ENCODE assay signal across 8 mouse cellular contexts in the genomic region with DNA sequence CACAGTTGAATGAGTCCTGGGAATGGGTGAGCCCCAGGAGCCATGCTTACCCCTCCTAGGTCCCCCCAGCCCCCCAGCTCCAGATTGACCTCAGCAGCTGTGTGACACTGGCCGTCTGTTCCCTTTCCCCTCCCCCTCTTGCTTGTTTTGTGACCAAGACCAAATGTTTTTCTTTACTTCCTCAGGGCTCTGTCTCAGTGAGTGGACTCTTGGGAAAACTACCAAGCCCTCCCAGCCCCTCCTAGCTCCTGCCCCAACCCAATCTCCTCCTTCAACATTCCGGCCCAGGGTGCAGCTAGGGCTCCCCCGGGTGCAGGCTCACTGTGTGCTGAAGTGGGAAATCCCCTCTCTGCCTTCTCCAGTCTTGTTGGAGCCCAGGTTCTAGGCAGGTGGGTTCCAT. TPM values are rescaled to one million over a fixed set of nuclear protein-coding genes. Genes with fewer than 3 reads are reported as not detected.
DNase-seq lines count a peak whose midpoint lies in the region; ATAC-seq and TF ChIP-seq lines count a peak whose summit lies in the region.

No protein-coding gene starts in this region.

- H3K27ac ChIP-seq in ES-Bruce4 (ENCODE audit: insufficient read depth, low read length): peak overlapping the region; percentile 96
- H3K27ac ChIP-seq in lung, embryonic 16.5 days (ENCODE audit: low read length): peak overlapping the region; percentile 99

- TF ChIP-seq POLR2A in ES-Bruce4 (IDR thresholded peaks at IDR 0.05; ENCODE audit: insufficient read depth, low read length): no peak

- no peak for TF ChIP-seq CTCF in ES-Bruce4 (IDR thresholded peaks at IDR 0.05; ENCODE audit: low read depth, low read length)

- H3K36me3 ChIP-seq in ES-Bruce4 (ENCODE audit: control insufficient read depth, insufficient read depth, low read length, poor library complexity, severe bottlenecking): peaks cover 5% of the 10 kb centered on the region
- peaks cover 9% of the 10 kb centered on the region for H3K36me3 ChIP-seq in lung, embryonic 16.5 days (ENCODE audit: control insufficient read depth, insufficient read depth, low read length)

- peak overlapping the region; percentile 57 for H3K4me2 ChIP-seq in lung, embryonic 16.5 days (ENCODE audit: low read depth, low read length)

- H3K4me1 ChIP-seq in ES-Bruce4 (ENCODE audit: control insufficient read depth, insufficient read depth, low read length): no peaks in the 10 kb centered on the region
- peaks cover 40% of the 10 kb centered on the region for H3K4me1 ChIP-seq in lung, embryonic 16.5 days (replicated peaks; ENCODE audit: control insufficient read depth, insufficient read depth, low read length)

- peak; percentile 40; the same call in 1 of the 2 replicates for TF ChIP-seq EP300 in ES-Bruce4 (IDR thresholded peaks at IDR 0.05; ENCODE audit: insufficient read depth, low read depth, low read length)

- H3K9ac ChIP-seq in ES-Bruce4 (ENCODE audit: low read depth, poor library complexity, severe bottlenecking): peak overlapping the region; percentile 74
- H3K9ac ChIP-seq in lung, embryonic 16.5 days (ENCODE audit: low read length): peak overlapping the region; percentile 87

- H3K27me3 ChIP-seq in ES-Bruce4 (ENCODE audit: control insufficient read depth, insufficient read depth, low read length, poor library complexity, severe bottlenecking): no peaks in the 10 kb centered on the region
- no peaks in the 10 kb centered on the region for H3K27me3 ChIP-seq in lung, embryonic 16.5 days (ENCODE audit: control insufficient read depth, insufficient read depth, low read depth, low read length)

- 7% methylated on average over 3 of the region's 3 CpGs for WGBS in lung, embryonic 16.5 days

- H3K9me3 ChIP-seq in ES-Bruce4 (replicated peaks; ENCODE audit: control insufficient read depth, insufficient read depth, low read length, poor library complexity, severe bottlenecking): no peaks in the 10 kb centered on the region
- no peaks in the 10 kb centered on the region for H3K9me3 ChIP-seq in lung, embryonic 16.5 days (ENCODE audit: control insufficient read depth, low read length)

- ATAC-seq in lung, embryonic 16.5 days (ENCODE audit: low read depth): no peak

- DNase-seq in 3T3-L1 (ENCODE audit: low read depth, low spot score): peak; percentile 56
- DNase-seq in heart, adult 18-20 months: peak; percentile 69 to 81
- DNase-seq in kidney, adult 18-20 months: peak; percentile 65
- DNase-seq in left cerebral cortex, adult 9 months (ENCODE audit: low spot score in 2 of 2): no peak
- no peak for DNase-seq in ovary, postnatal 36 days (ENCODE audit: low spot score)
- no peak for DNase-seq in cerebellum, adult 9-11 months

- peak overlapping the region; percentile 71 for H3K4me3 ChIP-seq in ES-Bruce4 (ENCODE audit: low read depth, low read length)
- peak overlapping the region; percentile 91 for H3K4me3 ChIP-seq in lung, embryonic 16.5 days (ENCODE audit: low read length)

RNA-seq across cellular contexts. Expression of a gene that starts 1.6 kb away (rescaled TPM):
- 5.4 and 9.0 TPM in 2 replicates for polyA plus RNA-seq in ES-Bruce4 (2011; ENCODE audit: insufficient read depth, insufficient read length, low read depth, missing spikeins)
- total RNA-seq in heart, adult 18-20 months (2021): 1 to 10 TPM; 2.9 to 4.2 TPM
- 14.8 and 18.1 TPM in 2 replicates for polyA plus RNA-seq in lung, embryonic 16.5 days (2015; fragmentation: Nextera tagmentation; extraction: Ambion mirVana)

RNA-seq across cellular contexts. Expression of a gene that starts 1.7 kb away (rescaled TPM):
- 25.1 and 28.6 TPM in 2 replicates for polyA plus RNA-seq in ES-Bruce4 (2011; ENCODE audit: insufficient read depth, insufficient read length, low read depth, missing spikeins)
- 10 to 100 TPM; 17.5 to 19.1 TPM for total RNA-seq in heart, adult 18-20 months (2021)
- 34.2 and 42.6 TPM in 2 replicates for polyA plus RNA-seq in lung, embryonic 16.5 days (2015; fragmentation: Nextera tagmentation; extraction: Ambion mirVana)

RNA-seq across cellular contexts. Expression of a gene that starts 1.8 kb away (rescaled TPM):
- polyA plus RNA-seq in ES-Bruce4 (2011; ENCODE audit: insufficient read depth, insufficient read length, low read depth, missing spikeins): 0.48 and 0.94 TPM in 2 replicates
- total RNA-seq in heart, adult 18-20 months (2021): under 1 TPM; 0.32 to 0.44 TPM
- 0.13 and 0.15 TPM in 2 replicates for polyA plus RNA-seq in lung, embryonic 16.5 days (2015; fragmentation: Nextera tagmentation; extraction: Ambion mirVana)

RNA-seq across cellular contexts. Expression of a gene that starts 10.5 kb away (rescaled TPM):
- 5.0 and 7.9 TPM in 2 replicates for polyA plus RNA-seq in ES-Bruce4 (2011; ENCODE audit: insufficient read depth, insufficient read length, low read depth, missing spikeins)
- total RNA-seq in heart, adult 18-20 months (2021): 1 to 10 TPM; 2.2 to 2.6 TPM
- polyA plus RNA-seq in lung, embryonic 16.5 days (2015; fragmentation: Nextera tagmentation; extraction: Ambion mirVana): 9.7 and 12.4 TPM in 2 replicates

RNA-seq across cellular contexts. Expression of a gene that starts 14.9 kb away (rescaled TPM):
- polyA plus RNA-seq in ES-Bruce4 (2011; ENCODE audit: insufficient read depth, insufficient read length, low read depth, missing spikeins): 1.2 and 1.5 TPM in 2 replicates
- 1 to 10 TPM in 1 of 2 experiments, under 1 TPM in 1; 0.87 to 1.5 TPM for total RNA-seq in heart, adult 18-20 months (2021)
- 0.38 TPM in 1 of 2 replicates, not detected in the other for polyA plus RNA-seq in lung, embryonic 16.5 days (2015; fragmentation: Nextera tagmentation; extraction: Ambion mirVana)

Comparison
In these comparisons a context has a peak if more than half of its experiments do, and no peak if none do; other contexts are left out.
1. DNase-seq: peak in 3T3-L1 (single experiment), heart, adult 18-20 months (2 of 2) and kidney, adult 18-20 months (single experiment); none in left cerebral cortex, adult 9 months (0 of 2), ovary, postnatal 36 days (single experiment) and cerebellum, adult 9-11 months (single experiment).